In the genomic region with DNA sequence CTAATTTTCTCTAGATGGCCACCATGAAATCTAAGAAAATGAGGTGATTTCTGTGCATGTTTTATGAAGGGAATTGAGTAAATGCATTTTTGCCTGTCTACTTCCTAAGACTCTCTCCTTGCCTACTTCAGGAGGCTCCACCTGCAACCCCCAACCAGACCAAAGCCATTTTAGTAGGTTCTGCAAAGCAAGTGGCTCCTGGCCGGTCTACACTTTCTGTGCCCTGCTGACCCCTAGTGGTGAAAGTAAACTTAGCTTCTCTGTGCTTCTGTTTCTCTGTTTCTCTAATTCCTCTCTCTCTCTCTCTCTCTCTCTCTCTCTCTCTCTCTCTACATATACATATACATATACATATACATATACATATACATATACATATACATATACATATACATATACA, we compare ENCODE assay signal across 10 mouse cellular contexts.
DNase-seq lines count a peak whose midpoint lies in the region; ATAC-seq and TF ChIP-seq lines count a peak whose summit lies in the region.
"Had no signal": no experiment of that assay in that cellular context is flagged by ENCODE, and none has a peak within 500 bp of the region (broad histone marks: within the 10 kb centered on the region; RNA-seq: fewer than 3 reads in every experiment).

No protein-coding gene starts in this region.

- WGBS in hindbrain, embryonic 14.5 days, result 15% methylated on average over 1 of the region's 1 CpGs
- WGBS in hindbrain, embryonic 16.5 days, result 5% methylated on average over 1 of the region's 1 CpGs
- WGBS in cerebellum, adult 2 months, result 11% methylated on average over 1 of the region's 1 CpGs
- 10% methylated on average over 1 of the region's 1 CpGs for WGBS in midbrain, embryonic 15.5 days

- DNase-seq in hindbrain, embryonic 14.5 days (ENCODE audit: low spot score), result peak; percentile 84
- peak; percentile 15 for DNase-seq in MEL (ENCODE audit: low read depth, low spot score)
- DNase-seq in cerebellum, adult 2 months, result peak; percentile 8 to 15
- DNase-seq in gastrocnemius, postnatal 10 days, result peak; percentile 38
- DNase-seq in left cerebral cortex, adult 18-20 months (ENCODE audit: low spot score in 2 of 2), result peak; percentile 44 to 68
- no peak for DNase-seq in natural killer cell, adult 2 months (ENCODE audit: low spot score in 2 of 2)

- H3K36me3 ChIP-seq in hindbrain, embryonic 14.5 days (replicated peaks; ENCODE audit: control insufficient read depth, insufficient read depth), result no peaks in the 10 kb centered on the region
- H3K36me3 ChIP-seq in hindbrain, embryonic 16.5 days (ENCODE audit: control insufficient read depth, insufficient read depth, low read length), result no peaks in the 10 kb centered on the region
- H3K36me3 ChIP-seq in MEL (ENCODE audit: control insufficient read depth in 1 of 2, insufficient read depth in 2 of 2, low read length in 2 of 2), result no peaks in the 10 kb centered on the region
- H3K36me3 ChIP-seq in midbrain, embryonic 15.5 days (replicated peaks), result no peaks in the 10 kb centered on the region
- H3K36me3 ChIP-seq: embryonic facial prominence, embryonic 13.5 days; midbrain, embryonic 12.5 days had no signal

- no peaks in the 10 kb centered on the region for H3K79me2 ChIP-seq in MEL (ENCODE audit: control insufficient read depth, insufficient read depth, low read length, poor library complexity)

- no peaks in the 10 kb centered on the region for H3K9me3 ChIP-seq in hindbrain, embryonic 14.5 days (ENCODE audit: control insufficient read depth, low read length)
- H3K9me3 ChIP-seq in hindbrain, embryonic 16.5 days (ENCODE audit: control insufficient read depth, low read length), result no peaks in the 10 kb centered on the region
- H3K9me3 ChIP-seq in MEL (replicated peaks; ENCODE audit: insufficient read depth, low read length), result no peaks in the 10 kb centered on the region
- H3K9me3 ChIP-seq in midbrain, embryonic 15.5 days, result no peaks in the 10 kb centered on the region
- H3K9me3 ChIP-seq: embryonic facial prominence, embryonic 13.5 days; midbrain, embryonic 12.5 days had no signal

- peak; percentile 40 for TF ChIP-seq RAD21 in MEL (IDR thresholded peaks at IDR 0.05; ENCODE audit: low read depth, low read length)

- TF ChIP-seq EP300 in MEL (IDR thresholded peaks at IDR 0.05; ENCODE audit: low read depth in 1 of 2, low read length in 2 of 2), result no peak

- no peak overlapping the region for H3K27ac ChIP-seq in hindbrain, embryonic 14.5 days
- H3K27ac ChIP-seq in hindbrain, embryonic 16.5 days (ENCODE audit: low read depth, low read length), result no peak overlapping the region
- no peak overlapping the region for H3K27ac ChIP-seq in MEL (ENCODE audit: control insufficient read depth, low read depth, low read length)
- no peak overlapping the region for H3K27ac ChIP-seq in cerebellum, adult 2 months (ENCODE audit: insufficient read depth, low read length)
- H3K27ac ChIP-seq in midbrain, embryonic 15.5 days, result no peak overlapping the region
- H3K27ac ChIP-seq: embryonic facial prominence, embryonic 13.5 days; midbrain, embryonic 12.5 days had no signal

- H3K4me1 ChIP-seq in hindbrain, embryonic 14.5 days (replicated peaks; ENCODE audit: control insufficient read depth, insufficient read depth, low read length), result no peaks in the 10 kb centered on the region
- no peaks in the 10 kb centered on the region for H3K4me1 ChIP-seq in hindbrain, embryonic 16.5 days (ENCODE audit: control insufficient read depth, insufficient read depth, low read depth, low read length)
- no peaks in the 10 kb centered on the region for H3K4me1 ChIP-seq in MEL (ENCODE audit: control insufficient read depth in 1 of 2, insufficient read depth in 2 of 2, low read length in 2 of 2)
- H3K4me1 ChIP-seq in cerebellum, adult 2 months (ENCODE audit: control insufficient read depth, insufficient read depth, low read length), result no peaks in the 10 kb centered on the region
- no peaks in the 10 kb centered on the region for H3K4me1 ChIP-seq in midbrain, embryonic 15.5 days
- H3K4me1 ChIP-seq: embryonic facial prominence, embryonic 13.5 days; midbrain, embryonic 12.5 days had no signal

- H3K4me2 ChIP-seq in hindbrain, embryonic 14.5 days (replicated peaks), result no peak overlapping the region
- H3K4me2 ChIP-seq in hindbrain, embryonic 16.5 days (ENCODE audit: low read length), result no peak overlapping the region
- H3K4me2 ChIP-seq in midbrain, embryonic 15.5 days, result no peak overlapping the region
- H3K4me2 ChIP-seq: embryonic facial prominence, embryonic 13.5 days; midbrain, embryonic 12.5 days had no signal

- TF ChIP-seq POLR2A in MEL (IDR thresholded peaks at IDR 0.05; ENCODE audit: control insufficient read depth in 1 of 2, insufficient read depth in 1 of 2, low read depth in 1 of 2, low read length in 2 of 2, poor library complexity in 1 of 2), result no peak
- no peak for TF ChIP-seq POLR2A in cerebellum, adult 2 months (IDR thresholded peaks at IDR 0.05; ENCODE audit: borderline replicate concordance, insufficient read depth, low read length)

- peak in 2 of 3 experiments; percentile 41 to 56; a peak in 4 of 6 replicates for TF ChIP-seq CTCF in MEL (IDR thresholded peaks at IDR 0.05 in 2 of 3, conservative IDR thresholded peaks at IDR 0.05 in 1 of 3; ENCODE audit: control insufficient read depth in 1 of 3, insufficient read depth in 1 of 3, low read depth in 2 of 3, low read length in 3 of 3, poor library complexity in 1 of 3, severe bottlenecking in 1 of 3)
- TF ChIP-seq CTCF in cerebellum, adult 2 months (IDR thresholded peaks at IDR 0.05; ENCODE audit: borderline replicate concordance, insufficient read depth, low read depth, low read length), result peak; percentile 58; the same call in 1 of the 2 replicates

- no peak overlapping the region for H3K4me3 ChIP-seq in hindbrain, embryonic 14.5 days (replicated peaks; ENCODE audit: low read length)
- H3K4me3 ChIP-seq in hindbrain, embryonic 16.5 days (ENCODE audit: low read length), result no peak overlapping the region
- no peak overlapping the region for H3K4me3 ChIP-seq in MEL (ENCODE audit: control insufficient read depth in 1 of 2, insufficient read depth in 1 of 2, low read depth in 2 of 2, low read length in 2 of 2)
- H3K4me3 ChIP-seq in cerebellum, adult 2 months (replicated peaks; ENCODE audit: insufficient read depth, low read depth, low read length), result no peak overlapping the region
- no peak overlapping the region for H3K4me3 ChIP-seq in midbrain, embryonic 15.5 days
- H3K4me3 ChIP-seq: embryonic facial prominence, embryonic 13.5 days; midbrain, embryonic 12.5 days had no signal

- no peak for ATAC-seq in hindbrain, embryonic 14.5 days (ENCODE audit: low FRiP score)
- no peak for ATAC-seq in hindbrain, embryonic 16.5 days
- ATAC-seq in midbrain, embryonic 15.5 days (replicated peaks), result 0 out of 2 replicates have a peak, but pooled peaks have one; percentile 56

- H3K27me3 ChIP-seq in hindbrain, embryonic 14.5 days (ENCODE audit: control insufficient read depth, insufficient read depth, low read length), result no peaks in the 10 kb centered on the region
- H3K27me3 ChIP-seq in hindbrain, embryonic 16.5 days (replicated peaks; ENCODE audit: control insufficient read depth, insufficient read depth, low read length), result no peaks in the 10 kb centered on the region
- H3K27me3 ChIP-seq in MEL (ENCODE audit: control insufficient read depth in 1 of 2, insufficient read depth in 2 of 2, low read length in 2 of 2), result no peaks in the 10 kb centered on the region
- no peaks in the 10 kb centered on the region for H3K27me3 ChIP-seq in cerebellum, adult 2 months (ENCODE audit: control insufficient read depth, insufficient read depth, low read length)
- H3K27me3 ChIP-seq in midbrain, embryonic 15.5 days (replicated peaks), result no peaks in the 10 kb centered on the region
- H3K27me3 ChIP-seq: midbrain, embryonic 12.5 days had no signal

- H3K9ac ChIP-seq in hindbrain, embryonic 14.5 days, result no peak overlapping the region
- H3K9ac ChIP-seq in hindbrain, embryonic 16.5 days (ENCODE audit: low read depth, low read length), result no peak overlapping the region
- no peak overlapping the region for H3K9ac ChIP-seq in MEL (ENCODE audit: control insufficient read depth, low read depth, low read length, poor library complexity, severe bottlenecking)
- H3K9ac ChIP-seq in midbrain, embryonic 15.5 days, result no peak overlapping the region
- H3K9ac ChIP-seq: embryonic facial prominence, embryonic 13.5 days; midbrain, embryonic 12.5 days had no signal

TF ChIP-seq in MEL, 35 proteins besides CTCF, POLR2A, EP300 and RAD21:
- TF ChIP-seq SMC3 (IDR thresholded peaks at IDR 0.05; ENCODE audit: low read depth, low read length) (peak; percentile 30), ZMIZ1 (IDR thresholded peaks at IDR 0.05; ENCODE audit: low read depth, low read length) (no peak)
TF ChIP-seq in MEL: peak in this region for 1.

Comparison
In these comparisons a context has a peak if more than half of its experiments do, and no peak if none do; other contexts are left out.
1. DNase-seq: peak in hindbrain, embryonic 14.5 days (single experiment), MEL (single experiment), cerebellum, adult 2 months (2 of 2), gastrocnemius, postnatal 10 days (single experiment) and left cerebral cortex, adult 18-20 months (2 of 2); none in natural killer cell, adult 2 months (0 of 2).